Mouse (Mus musculus): ENCODE measurements at regions not wholly inside any gene's neighbourhood (a gene's known extent, or its start where the extent isn't known, plus 50 kb on each side); places are given as distances from the start of the nearest gene placed in this dataset.

DNA sequence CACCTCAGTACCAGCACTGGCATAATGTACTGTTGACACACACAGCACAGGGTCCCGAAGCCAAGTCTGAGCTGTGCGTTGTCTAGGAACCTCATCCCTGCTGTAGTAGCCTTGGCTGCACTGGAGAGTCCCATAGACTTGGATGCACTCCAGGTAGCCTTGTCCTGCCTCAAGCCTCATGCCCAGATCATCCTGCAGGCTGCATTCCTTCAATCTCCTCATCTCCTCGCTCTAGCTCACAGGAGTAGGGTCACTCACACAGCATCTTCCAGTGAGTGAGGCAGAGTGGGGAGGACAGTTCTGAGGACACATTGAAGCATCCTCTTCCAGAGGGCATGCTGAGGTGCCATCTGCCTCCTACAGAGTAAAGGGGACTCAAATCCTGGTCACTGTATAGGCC is 55.7 kb upstream of the Ctnnb1 start:
- Histone ChIP-seq H3K27ac (no peak overlapping the region), H3K27me3 (ENCODE audit: insufficient read depth, poor library complexity, severe bottlenecking) (no peaks in the 10 kb centered on the region)
- 95% methylated on average over 3 of the region's 3 CpGs for WGBS

DNA sequence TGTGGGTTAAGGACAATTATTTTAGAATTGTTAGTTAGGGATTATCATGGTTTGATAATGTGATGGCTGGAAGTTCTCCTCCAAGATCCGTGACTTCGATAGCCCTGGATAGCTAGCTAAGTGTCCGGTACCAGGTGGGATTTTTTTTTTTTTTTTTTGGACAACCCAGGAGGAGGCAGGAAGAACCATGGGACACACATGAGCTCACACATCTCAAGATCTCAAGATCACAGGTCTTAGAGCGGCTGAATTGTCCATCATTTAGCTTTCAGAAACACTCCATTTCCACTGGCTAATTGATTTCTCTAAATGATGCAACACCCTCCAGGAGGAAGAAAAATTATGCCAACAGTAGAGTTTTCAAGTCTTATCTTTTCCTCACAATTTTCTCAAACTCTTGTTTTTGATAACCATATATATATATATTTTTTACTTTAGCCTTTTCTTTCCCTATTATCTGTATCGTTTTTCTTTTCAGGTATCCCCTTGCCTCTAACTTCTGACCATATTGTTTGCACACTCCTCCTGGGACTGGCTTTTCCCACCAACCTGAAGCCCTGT is 54.5 kb upstream of the Ctnnb1 start:
- Histone ChIP-seq H3K27ac (no peak overlapping the region), H3K4me1 (peaks cover 14% of the 10 kb centered on the region), H3K36me3 (no peaks in the 10 kb centered on the region), H3K9me3 (no peaks in the 10 kb centered on the region), H3K4me3 (no peak overlapping the region), H3K27me3 (ENCODE audit: insufficient read depth, poor library complexity, severe bottlenecking) (no peaks in the 10 kb centered on the region)
- WGBS, result 86% methylated on average over 5 of the region's 5 CpGs
- no peak for DNase-seq (ENCODE audit: low spot score)

More for the DNA sequence above, 55.7 kb upstream of the Ctnnb1 start:
- Histone ChIP-seq H3K4me1 (peaks cover 25% of the 10 kb centered on the region), H3K36me3 (no peaks in the 10 kb centered on the region), H3K4me3 (no peak overlapping the region), H3K9me3 (no peaks in the 10 kb centered on the region)
- no peak for DNase-seq (ENCODE audit: low spot score)

DNA sequence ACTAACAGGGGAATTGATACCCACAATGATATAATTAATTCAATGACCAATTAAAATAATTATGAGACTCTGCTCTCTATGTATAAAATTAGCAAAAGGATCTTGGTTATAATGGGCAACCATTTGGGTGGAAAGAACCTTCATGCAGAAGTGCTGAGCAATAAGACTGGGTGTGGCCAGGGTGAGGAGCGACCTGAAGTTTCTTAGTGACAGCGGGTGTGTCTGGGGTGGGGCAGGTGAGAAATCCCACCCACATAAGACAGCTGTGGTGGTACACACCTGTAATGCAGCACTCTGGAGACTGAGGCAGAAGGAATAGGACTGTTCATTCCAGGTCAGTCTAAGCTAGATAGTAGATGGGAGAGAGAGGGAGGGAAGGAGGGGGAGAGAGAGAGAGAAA is 51.9 kb upstream of the Ctnnb1 start:
- H3K4me1 ChIP-seq, result peaks cover 7% of the 10 kb centered on the region; the same call in 1 of the 2 replicates
- H3K4me3 ChIP-seq, result no peak overlapping the region
- no peaks in the 10 kb centered on the region for H3K27me3 ChIP-seq (ENCODE audit: insufficient read depth, poor library complexity, severe bottlenecking)
- no peak overlapping the region for H3K27ac ChIP-seq
- no peak for DNase-seq (ENCODE audit: low spot score)
- no peaks in the 10 kb centered on the region for H3K9me3 ChIP-seq
- 79% methylated on average over 2 of the region's 2 CpGs for WGBS
- no peaks in the 10 kb centered on the region for H3K36me3 ChIP-seq

All from heart, embryonic 10.5 days (tissue).